Mouse (Mus musculus): ENCODE data around the gene Strbp.
A peak's percentile ranks its signal among the peaks of the same experiment; 100 is the strongest.

Gene Strbp

DNA sequence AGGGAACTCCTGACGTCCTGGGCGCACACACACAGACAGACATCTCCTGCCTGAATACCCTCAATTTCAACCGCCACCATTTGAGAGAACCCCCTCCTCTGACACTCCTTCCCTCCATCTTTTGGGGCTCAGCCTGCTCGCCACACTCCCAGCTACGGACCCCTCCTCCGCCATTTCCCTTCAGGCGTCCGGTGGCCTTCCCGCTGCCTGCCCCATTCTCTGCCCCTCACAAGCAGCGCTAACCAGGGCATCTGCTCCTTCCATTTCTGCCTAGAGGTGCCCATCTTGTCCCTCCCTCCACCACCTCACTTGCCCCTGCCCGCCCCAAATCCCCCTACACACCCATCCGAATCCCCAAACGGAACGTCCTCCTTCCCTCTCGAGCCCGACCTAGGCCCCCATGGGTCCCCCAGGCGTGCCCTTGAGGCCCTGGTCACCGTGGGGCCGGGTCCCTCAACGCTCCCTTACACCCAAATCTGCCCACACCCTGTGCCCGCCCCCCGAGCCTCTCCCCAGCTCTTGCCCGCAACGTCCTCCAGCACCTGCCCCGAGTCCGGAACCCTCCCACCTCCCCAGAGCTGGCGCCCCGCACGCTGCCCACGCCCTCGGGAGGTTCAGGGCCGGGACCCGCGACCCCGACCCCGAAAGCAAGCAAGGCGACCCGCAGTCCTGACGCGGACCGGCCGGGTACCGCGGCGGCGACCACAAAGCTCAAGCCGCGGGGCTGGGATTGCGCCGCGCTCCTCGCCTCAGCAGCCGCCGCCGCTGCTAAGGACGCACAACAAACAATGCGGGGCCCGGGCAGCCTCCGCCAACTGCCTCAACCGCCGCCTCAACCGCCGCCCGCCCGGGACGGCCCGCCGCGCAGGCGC, 1.1 kb downstream of the Strbp start:
- peak in 1 of 2 experiments; percentile 26 for DNase-seq

DNA sequence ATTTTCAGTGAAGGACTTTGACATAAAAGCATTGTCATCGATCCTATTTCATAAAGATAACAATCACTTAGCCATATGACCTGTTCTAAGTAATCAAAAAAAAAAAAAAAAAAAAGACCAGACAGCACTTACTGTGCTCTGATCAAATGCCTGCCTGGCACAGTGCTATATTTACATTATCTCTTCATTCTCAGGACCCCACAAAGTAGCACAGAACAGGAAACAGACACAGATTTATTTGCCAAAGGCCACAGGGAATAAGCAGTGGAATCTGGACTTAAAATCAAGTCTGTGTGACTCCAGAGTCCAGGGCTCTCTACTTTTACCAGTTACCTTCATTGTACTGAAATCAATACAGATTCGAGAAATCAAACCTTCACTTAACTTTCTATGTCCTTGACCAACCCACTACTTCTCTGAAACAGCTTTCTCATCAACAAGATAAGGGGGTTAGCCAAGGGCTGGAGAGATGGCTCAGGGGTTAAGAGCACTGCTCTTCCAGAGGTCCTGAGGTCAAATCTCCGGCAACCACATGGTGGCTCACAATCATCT, 14.5 kb downstream of the Strbp start:
- no peak for DNase-seq

DNA sequence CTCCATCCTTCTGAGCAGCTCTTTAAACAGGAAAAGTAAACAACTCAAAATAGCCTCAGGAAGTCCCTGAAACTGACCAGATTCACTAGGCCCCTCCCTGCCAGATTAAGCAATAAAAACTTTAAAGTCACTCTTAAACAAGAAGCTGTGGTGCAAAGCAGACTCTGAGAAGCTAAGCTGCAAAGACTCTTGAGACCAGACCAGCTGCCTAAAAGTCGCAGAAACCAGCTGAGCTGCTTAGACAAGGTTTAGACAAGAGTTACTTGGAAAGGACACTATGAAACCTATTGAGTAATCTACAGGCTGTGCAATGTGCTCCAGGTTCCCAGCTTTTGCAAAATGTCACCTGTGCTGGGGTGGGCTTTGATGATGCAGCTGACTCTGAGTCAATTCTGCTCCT, 16.6 kb downstream of the Strbp start:
- no peak for DNase-seq

DNA sequence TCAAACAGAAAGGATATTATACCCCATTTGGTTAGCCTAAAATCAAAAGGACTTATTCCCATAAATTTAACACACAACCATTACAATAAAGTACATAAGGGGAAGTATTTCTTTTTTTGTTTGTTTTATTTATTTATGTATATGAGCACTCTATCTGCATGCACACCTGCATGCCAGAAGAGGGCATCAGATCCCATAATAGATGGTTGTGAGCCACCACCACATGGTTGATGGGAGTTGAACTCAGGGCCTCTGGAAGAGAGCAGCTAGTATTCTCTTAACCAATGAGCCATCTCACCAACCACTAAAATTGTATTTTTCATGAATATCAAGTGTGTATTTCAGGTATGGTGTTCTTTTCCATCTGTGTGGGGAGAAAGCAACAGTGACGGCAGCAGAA, 18.8 kb downstream of the Strbp start:
- no peak for DNase-seq

DNA sequence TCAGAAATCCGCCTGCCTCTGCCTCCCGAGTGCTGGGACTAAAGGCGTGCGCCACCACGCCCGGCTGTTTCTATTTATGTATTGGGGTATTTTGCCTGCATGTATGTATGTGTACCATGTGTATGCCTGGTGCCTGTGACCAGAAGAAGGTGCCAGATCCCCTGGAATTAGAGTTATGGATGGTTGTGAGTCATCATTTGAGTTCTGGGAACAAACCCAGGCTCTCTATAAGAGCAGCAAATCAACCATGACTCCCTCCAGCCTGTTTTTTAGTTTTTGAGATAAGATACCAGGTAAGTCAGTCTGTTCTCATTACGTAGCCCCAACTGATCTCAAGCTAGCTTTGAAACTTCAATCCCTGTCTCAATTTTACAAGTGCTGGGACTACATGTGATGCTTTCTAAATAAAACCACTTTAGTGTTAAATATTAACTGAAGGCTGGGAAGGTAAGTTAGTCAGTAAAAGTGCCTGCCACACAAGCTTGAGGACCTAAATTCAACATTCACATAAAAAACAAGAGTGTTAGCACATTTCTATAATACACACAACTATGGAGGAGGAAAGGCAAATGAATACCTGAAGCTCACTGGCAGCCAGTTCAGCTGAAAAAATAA, 21.4 kb downstream of the Strbp start:
- peak in 1 of 2 experiments; percentile 43 for DNase-seq

DNA sequence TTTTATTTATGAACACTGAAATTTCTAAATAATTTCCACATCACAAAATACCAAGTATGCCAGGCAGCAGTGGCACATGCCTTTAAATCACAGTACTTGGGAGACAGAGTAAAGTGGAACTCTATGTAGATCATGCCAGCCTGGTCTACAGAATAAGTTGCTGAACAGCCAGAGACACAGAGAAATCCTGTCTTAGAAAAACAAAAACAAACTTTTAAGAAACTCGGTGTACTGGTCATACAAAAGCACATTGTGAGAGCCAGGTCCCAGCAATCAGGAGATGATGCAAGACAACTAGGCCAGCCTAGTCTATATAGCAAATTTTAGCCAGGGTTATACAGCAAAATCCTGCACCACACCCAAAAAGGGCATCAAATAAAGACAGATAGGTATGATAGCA, 52.6 kb downstream of the Strbp start:
- no peak for DNase-seq

DNA sequence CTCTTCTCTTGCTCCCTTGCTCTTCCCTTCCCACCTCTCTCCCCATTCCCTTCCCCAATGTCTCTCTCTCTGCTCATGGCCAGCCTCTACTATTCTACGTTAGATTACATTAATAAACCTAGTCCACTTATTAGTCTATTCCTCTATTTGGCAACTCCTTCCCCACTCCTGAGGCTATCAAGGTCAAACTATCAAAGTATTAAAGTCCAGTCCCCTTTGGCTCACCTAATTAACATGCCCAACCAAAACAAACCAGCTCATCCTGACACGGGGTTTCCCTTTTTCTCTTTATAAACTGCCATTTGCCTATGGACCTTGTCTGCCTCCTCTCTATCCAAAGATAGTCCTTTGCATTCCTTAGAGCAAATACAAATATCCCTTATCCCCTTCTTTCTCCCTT, 54.1 kb downstream of the Strbp start:
- no peak for DNase-seq

DNA sequence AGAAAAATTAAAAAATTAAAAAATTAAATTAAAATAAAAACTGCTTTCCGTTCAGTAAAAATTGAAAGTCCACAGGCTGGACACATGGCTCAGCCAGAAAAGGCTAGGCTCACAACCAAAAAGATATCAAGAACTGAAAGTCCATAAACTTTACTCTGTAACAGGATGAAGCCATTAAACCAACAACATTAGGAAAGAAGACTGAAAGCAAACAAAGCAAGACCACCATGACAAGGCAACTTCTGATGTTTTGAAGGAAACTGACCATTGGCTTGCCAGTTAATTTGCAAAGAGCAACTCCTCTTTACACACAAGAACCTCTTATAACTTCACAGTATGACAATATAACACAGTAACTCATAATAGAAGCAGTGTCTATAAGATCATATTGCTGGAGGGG, 54.7 kb downstream of the Strbp start:
- DNase-seq: no peak

DNA sequence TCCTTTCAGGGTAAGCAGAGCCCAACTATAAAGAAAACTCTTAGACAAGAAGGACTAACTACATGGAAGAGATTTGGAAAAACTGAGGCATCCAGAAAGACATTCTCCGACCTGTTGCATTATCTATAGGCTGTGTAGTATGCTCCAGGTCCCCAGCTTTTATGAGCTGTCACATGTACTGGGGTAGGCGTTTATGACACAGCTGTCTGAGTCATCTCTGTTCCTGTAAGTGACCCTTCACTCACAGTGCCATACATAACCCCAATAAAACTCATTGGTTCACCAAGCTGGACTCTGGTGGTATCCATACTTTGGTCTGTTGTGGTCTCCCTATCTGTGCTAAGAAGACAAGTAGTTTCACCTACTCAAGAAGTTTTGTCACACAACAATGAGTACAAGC, 80.3 kb downstream of the Strbp start:
- no peak for DNase-seq

DNA sequence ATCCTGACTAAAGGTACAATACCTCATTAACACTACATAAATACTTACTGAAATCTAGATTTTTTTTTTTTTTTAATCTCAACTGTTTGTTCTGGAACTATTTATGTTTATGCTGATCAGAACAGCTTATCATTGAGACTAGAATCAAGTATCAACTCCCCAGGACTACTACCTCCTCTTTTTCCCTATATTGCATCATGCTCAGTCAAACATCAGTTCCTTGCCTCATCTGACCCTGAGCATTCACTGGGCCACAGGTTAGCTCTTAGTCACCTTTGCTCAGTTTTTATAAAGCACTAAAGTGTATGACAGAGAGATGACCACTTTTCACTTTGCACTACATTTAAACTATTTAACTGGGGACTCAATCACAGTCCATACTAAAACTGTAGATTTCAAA, 115.7 kb downstream of the Strbp start:
- DNase-seq: no peak

DNA sequence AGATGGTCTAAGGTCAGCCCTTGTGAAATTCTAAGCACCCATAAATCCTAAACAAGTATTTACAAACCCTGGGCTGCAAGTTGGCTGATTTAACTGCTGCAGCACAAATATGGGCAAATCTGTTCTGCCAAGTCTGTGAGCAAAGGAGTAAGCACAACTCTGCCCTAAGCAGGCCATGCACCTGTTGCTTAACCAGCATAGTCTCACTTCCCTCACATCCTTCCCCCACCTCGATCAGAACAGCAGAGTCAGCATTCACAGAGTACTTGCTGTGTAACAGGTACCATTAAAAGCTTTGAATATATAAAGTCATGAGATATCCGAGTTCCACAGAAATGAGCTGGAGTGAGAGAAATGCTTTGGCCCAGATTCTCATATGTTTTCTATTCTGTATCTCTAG, 125.5 kb downstream of the Strbp start:
- DNase-seq: no peak

DNA sequence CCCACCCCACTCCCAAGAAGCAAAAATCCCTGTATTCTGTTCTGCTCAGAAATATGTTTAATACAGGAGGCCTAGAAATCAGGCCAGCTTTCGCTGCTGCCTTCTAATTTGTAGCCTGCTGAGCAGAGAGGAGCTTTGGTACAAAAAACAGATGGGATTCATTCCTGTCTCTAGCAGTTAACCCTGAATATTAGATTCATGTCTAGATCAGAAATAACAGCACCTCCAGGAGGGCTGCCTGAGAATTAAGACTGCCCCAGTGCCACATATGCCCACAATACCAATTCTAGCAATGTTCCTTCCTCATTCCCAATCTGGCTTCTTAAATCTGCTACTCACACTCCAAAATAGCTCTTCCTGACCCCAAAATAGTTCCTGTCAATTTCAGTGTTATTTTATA, 127.0 kb downstream of the Strbp start:
- no peak for DNase-seq

DNA sequence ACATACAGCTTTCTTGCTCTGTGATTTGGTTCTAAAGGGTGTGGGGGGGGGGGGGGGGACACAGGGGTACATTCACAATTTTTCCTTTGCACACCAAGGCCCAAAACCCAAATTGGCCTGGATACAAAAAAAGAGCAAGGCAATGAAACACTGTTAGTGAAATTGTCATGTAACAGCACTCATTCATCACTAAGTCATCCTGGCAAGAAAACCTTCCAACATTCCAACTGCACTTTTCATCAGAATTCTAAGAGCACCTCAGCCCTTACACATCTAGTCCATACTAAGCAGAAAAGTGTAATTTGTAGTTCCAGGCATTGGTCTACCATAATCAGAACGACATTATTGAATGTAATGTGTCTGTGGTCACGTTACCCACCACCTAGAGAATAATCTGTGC, 131.5 kb downstream of the Strbp start:
- DNase-seq: no peak

DNA sequence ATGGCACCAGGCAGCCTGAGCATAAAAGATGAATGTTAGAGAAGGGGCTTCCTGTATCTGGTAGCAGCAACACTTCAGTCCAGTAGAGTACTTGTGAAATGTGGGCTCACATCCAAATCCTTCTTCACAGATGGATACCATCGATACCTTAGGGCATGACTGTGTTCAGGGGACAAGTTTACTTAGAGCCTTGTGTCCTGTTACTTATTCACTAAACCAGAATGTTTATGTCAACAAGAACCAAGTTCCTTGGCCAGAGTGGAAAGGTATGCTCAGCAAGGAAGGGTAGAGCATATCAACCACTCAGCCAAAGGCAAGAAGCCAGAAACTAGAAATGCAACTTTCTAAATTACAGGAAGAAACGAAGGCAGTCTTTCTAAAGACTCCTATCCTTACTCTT, 133.0 kb downstream of the Strbp start:
- DNase-seq: peak; percentile 21 to 83

DNA sequence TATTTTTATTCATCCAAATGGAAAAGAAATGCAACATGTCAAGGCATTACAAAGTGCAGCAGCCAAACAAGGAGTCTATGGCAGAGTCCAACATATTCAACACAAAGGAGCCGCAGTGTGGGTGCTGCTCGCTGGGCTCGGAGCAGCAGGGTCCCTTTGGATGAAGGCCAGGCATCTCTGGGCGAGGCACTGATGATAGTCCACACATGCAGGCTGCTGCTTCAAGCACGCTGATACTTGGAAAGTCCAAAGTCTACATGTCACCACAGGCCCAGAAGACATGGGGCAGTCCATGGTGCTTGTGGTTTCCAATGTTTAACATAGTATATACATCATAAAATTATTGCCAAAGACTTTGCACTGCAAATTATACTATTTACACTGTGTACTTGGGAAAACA, 133.8 kb downstream of the Strbp start:
- no peak for DNase-seq

DNA sequence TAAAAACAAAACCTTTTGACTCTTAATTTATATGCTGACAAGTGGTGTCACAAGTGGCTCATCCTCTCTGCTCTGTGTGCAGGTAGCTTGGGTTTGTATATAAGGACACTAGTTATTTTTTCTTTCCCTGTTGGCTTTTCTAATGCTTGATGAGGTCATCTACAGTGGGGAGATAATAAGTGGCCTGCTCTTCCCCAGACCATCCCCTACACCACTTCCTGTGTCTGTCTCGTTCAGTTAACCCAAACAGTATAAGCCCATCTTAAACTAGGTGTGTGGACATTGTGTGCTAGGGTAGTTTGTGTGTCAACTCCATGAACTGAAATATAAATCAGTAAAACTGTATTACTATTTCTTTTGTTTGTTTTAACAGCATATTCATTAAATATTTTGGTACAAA, 137.6 kb downstream of the Strbp start:
- DNase-seq: no peak

DNA sequence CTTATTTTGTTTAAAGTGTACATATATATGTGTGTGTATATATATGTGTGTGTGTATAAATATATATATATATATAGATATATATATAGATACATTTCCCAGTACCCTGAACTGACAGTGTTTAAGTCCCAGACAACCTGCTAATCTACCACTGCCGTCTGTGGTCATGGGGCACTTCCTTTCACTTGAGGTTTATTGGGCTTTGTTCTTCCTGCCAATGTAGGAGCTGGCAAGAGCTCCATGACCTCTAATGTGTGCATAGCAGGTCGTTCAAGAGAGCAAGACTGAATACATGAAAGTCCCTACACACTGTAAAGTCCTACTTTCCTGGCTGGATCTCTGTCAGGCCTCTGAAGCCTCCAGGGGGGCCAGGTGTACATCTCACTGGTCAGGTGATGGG, 138.1 kb downstream of the Strbp start:
- no peak for DNase-seq

DNA sequence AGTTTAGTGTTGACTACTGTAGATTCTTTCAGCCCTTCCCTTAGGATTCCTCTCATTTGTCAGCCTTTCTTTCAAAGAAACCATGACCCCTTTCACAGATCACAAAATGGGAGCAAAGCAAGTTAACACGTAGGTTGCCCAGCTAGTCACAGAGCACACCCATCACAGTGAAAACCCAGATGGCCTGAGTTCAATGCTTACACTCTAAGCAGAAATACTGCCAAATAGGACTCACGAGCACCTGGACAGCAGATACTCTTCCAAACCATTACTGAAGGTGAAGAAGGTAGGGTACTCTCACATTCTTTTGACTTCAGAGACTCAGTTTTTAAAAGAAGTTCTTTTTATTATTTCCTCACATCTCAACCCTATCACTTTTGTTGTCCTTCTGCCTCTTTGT, 147.3 kb downstream of the Strbp start:
- no peak for DNase-seq

DNA sequence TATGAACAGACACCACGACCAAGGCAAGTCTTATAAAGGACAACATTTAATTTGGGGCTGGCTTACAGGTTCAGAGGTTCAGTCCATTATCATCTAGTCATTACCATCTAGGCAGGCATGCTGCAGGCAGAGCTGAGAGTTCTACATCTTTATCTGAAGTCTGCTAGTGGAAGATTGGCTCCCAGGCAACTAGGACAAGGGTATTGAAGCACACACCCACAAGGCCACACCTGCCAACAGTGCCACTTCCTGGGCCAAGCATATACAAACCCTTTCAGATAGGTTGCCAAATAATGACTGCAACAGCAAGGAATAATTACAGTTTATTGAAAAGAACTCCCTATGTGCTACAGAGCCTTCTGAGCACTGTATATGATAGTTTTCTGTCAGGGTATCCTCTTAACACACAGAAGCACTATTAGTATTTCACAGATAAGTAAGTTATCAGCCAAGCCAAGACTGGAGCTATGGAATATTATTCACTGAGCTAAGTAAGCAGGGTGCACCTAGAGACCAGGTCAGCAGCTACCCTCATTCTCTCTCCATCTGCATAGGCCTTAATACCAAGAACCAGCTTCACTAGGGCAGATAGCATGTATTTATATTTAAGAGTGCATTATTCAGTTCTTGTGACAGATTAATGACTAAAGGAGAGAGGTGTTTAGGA, 154.2 kb downstream of the Strbp start:
- DNase-seq: no peak

DNA sequence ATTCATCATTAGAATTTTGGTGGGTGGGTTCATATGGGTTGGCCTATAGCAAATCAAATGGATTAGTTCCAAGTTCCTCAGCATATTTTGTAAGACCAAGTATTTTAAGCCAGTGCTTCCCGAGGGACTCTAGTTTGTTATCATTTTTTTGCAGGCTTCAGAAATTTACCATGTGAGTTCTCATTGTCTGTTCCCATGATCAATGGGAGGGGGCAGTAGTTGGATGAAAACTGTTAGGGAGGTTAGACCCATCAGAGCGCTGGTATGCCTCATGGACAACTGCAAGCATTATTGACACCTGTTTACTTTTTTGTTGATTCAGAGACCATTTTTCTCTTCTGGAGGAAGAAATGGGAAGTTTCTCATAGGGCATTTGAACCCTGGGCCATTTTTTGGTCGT, 172.0 kb downstream of the Strbp start:
- DNase-seq: no peak

DNA sequence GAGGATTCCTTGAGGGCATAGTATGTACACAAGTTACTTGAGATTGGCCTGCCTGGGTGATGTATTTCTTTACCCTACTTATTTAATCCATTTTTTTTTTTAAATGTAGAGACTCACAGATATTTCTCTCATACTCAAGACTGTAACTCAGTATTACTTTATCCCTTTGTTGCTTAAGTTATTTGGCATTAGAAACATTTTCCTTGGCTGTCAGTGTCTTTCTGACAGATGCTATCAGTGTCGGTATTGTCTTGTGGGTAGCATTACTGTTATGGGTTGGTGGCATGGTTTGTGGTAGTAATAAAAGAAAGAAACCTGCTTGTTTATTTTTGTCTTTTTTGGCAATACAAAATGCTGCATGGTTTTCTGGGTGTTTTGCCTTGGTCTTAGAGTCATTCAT, 172.9 kb downstream of the Strbp start:
- DNase-seq: no peak

DNA sequence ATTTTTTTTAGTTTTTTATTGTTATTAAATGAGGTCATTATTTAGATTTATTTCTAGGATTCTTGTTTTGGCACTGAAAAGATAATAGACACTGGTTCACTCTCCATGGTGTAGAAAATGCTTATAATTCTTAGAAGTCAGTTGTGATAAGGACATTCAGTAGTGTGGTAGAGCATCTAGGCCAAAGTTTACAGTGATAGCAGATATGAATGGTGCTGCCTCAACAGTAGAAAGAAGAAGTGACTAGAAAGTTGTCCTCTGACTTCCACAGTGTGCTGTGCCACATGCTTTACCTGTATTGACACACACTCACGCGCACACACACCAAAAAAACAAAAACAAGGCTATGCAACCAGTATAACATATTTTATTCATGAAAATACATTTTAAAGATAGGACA, 174.3 kb downstream of the Strbp start:
- DNase-seq: no peak

DNA sequence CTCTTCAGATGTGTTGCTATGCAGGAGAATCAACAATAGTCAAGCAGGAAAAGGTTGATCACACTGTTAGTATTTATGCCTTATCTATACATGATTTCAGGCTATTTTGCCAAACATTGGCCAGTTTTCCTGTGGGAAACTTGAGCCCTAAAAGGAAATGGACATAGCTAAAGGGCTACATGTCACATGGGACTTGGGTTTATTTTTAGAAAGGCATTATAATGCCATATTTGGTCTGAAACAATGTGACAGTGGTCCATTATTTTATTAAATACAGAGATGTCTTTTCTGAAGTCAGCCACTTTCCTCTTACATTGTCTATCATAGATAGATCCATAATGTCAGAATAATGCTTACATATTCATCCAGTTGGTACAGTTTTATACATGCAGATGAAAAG, 176.1 kb downstream of the Strbp start:
- DNase-seq: no peak

DNA sequence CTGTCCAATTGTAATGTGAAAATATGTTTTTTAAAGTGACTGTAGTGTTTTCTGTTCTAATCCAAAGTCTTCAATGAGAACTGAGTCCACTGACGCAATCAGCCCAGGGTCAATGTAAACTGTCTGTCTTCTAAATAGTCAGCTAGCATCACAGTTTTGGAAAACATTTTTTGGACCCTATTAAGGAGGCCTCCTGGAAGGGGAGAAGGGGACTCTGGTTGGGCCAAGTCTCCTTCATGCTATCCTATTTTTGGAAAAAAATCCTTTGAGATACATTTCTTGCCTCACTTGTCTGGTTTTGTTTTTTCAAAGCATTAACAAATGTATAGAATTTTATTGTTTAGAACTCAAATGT, 184.4 kb downstream of the Strbp start:
- no peak for DNase-seq
